Mouse (Mus musculus) mouse trophoblast stem cell (cell line): Measurements from ENCODE around the gene Tango2.

Experiments
- in situ Hi-C, 2 experiments: fragments of 300-500 bp; cut with MseI, MboI; formaldehyde crosslinking; loops; 2 replicates in 1 of 2; 3 replicates in 1 of 2; pipeline ENCODE4 v1.15.1; 2025

Tango2 gene

DNA sequence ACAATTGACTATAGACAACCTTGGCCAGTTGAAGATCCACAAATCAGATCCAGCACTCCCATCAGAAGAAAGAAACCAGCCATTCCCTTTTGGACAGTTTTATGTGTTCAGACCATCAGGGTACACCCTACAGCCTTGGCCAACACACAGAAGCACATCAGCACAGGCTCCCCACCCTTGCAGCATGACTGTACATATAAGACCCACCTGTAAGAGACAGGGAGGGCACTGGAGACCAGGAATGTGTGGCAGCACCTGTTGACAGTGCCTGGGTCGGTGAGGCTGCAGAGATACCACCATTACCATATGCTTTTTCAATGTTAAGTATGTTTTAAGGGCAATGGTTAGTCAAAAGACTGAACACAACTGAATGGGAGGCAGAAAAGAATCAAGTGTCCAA lies 94.0 kb downstream of the Tango2 start:
- in situ Hi-C loops = no loop called here

GRCm38 (mm10) chr16:18252736-18253135 lies 95.2 kb downstream of the Tango2 start:
- in situ Hi-C loops = no loop called here

DNA sequence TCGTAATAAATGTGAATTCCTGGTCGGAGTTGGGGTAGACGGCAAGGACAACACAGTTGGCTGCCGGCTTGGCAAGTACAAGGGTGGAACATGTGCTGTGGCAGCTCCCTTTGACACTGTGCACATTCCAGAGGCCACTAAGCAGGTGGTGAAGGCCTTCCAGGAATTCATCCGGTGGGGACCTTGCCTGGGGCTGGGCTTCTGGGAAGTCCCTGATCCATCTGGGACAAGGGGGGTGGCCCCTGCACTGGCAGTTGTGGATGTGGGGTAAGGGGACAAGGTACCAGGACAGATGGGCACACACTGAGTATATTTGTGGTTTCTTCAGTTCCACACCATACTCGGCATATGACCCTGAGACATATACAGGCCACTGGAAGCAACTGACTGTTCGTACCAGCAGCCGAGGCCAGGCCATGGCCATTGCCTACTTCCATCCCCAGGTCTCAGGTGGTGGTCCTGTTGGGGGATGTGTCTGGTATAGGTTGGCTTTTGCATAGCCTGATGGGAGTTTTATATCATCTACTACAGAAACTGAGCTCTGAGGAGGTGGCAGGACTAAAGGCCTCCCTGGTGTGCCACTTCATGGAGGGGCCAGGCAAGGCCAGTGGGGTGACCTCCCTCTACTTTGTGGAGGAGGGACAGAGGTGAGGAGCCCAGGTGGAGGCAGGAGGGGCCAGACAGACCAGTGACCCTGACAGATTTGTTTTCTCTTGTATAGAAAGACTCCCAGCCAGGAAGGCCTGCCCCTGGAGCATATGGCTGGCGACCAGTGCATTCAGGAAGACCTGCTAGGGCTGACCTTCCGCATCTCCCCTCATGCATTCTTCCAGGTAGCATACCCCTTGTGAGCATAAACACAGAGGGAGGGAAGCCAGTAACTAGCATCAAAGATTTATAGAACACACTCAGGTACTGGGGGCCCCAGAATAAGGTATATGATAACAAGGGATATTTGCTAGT lies 96.8 kb downstream of the Tango2 start:
- in situ Hi-C loops = no loop called here
